Mouse (Mus musculus): Measurements from ENCODE around the gene Hist1h2bh. TPM values are rescaled to one million over a fixed set of nuclear protein-coding genes. Genes with fewer than 3 reads are reported as not detected.
"Not testable (repeated sequence)": the region's sequence is repeated elsewhere in the genome, so short reads cannot be mapped to it uniquely, and the experiment has no call there.

Gene Hist1h2bh
- 18.0 and 26.2 TPM in 2 replicates for total RNA-seq (2021)
- long read RNA-seq, experiment 1, partial matches to known transcripts = 0 of 1 reads
- long read RNA-seq, experiment 1, other reads (novel, unspliced or antisense) = 0 of 1 reads
- long read RNA-seq, experiment 2 = 0 reads

DNA sequence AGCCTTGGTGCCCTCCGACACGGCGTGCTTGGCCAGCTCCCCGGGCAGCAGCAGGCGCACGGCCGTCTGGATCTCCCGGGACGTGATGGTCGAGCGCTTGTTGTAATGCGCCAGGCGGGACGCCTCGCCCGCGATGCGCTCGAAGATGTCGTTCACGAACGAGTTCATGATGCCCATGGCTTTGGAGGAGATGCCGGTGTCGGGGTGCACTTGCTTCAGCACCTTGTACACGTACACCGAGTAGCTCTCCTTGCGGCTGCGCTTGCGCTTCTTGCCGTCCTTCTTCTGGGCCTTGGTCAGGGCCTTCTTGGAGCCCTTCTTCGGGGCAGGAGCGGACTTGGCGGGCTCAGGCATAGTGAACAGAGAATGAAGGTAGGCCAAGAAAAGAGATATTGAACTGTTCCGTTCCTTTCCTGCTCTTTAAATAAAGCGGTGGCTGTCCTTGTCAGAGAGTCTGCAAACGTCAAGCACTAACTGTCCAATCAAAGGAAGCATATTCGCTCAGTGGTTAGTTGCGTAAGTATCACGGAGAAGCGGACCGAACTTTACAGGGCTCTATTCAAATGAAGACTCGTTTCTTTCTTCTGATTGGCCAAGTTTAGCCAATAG lies at the start of gene Hist1h2bh:
Gene Hist1h2bh (minus strand): TSS at position 394 of the 609 bp plus-strand sequence.
- peak; percentile 77 for DNase-seq

- DNase-seq = no peak
Measured at GRCm38 (mm10) chr13:23592614-23593013, 49.4 kb upstream of the Hist1h2bh start.

- DNase-seq = not testable (repeated sequence)
Measured at GRCm38 (mm10) chr13:23591886-23592285, 48.7 kb upstream of the Hist1h2bh start.

DNA sequence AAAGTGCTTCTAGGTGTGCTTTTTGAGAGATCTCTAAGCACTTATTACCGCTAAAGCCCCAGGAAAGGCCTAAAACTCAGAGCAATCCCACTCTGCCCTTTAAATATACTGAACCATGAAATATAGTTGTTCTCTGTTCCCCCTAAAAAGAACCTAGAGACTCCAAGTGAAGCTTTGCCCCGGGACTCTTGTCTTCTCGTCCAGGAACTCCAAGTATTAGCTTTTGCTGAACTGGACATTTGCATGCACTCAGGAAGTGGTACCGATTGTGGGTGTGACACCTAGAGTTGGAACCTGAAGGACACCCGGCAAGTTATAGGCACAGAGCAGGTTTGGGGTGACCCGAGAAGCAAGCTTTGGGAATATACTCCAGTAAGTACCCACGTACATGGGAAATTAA lies 48.0 kb upstream of the Hist1h2bh start:
- DNase-seq = no peak

GRCm38 (mm10) chr13:23586940-23587225 lies 43.7 kb upstream of the Hist1h2bh start:
- no peak for DNase-seq

DNA sequence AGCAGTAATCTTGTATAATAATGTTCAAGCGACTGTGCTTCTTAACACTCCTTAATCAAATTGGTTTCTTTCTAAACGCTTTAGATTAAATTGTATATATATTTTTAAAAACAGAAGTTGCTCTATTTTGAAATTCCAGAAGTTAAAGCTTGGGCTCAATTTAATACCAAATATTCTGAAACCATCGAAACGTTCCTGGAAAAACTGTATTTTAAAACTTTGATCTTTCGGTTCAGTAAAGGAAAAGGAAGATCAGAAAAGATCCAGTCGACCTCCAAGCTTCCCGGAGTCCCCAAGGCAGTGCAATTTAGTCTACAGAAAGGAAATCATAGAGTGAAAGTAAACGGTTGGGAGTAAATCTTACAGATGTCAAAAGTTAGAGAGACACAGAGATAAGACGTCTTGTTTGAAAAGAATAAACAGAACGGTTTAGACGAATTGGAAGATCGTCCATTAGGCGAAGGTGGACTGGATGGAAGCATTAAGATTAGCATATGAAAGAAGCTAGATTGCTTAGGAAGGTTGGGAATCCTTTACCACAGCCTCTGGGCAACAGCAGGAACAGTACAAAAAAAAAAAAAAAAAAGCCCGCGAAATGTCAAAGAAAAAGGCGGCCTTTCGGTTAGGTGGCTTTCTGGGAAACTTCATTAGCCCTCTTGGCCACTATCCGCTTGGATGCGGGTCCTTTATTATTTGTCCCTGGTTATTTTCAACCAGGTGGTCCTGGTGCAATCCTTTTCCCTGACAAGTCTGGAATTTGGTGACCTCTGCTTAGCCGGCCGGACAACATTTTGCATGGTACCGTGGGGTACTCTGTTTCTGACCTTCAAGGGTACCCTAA lies 43.1 kb upstream of the Hist1h2bh start:
- DNase-seq = no peak

GRCm38 (mm10) chr13:23585442-23586098 lies 42.4 kb upstream of the Hist1h2bh start:
- peak; percentile 75 for DNase-seq

- DNase-seq = peak; percentile 80
Measured at GRCm38 (mm10) chr13:23585029-23585441, 41.8 kb upstream of the Hist1h2bh start.

DNA sequence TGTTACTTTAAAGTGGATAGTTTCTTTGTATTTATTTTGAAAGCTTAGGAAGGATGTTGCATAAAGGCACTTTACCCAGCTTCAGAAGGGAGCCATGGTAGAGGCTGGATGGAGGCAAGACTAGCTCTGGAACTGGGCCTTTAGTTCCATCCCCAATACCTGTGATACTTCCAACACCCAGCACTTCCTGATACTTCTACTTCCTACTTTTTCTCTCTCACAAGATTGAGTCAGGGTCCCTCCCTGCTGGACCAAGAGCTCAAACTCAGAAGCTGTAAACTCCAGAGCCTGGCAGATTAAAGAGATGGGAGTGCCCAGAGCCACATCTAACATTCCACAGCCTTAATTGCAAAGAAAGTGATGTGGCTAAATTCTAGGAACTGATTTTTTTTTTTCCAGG lies 41.1 kb upstream of the Hist1h2bh start:
- DNase-seq = peak; percentile 12

DNA sequence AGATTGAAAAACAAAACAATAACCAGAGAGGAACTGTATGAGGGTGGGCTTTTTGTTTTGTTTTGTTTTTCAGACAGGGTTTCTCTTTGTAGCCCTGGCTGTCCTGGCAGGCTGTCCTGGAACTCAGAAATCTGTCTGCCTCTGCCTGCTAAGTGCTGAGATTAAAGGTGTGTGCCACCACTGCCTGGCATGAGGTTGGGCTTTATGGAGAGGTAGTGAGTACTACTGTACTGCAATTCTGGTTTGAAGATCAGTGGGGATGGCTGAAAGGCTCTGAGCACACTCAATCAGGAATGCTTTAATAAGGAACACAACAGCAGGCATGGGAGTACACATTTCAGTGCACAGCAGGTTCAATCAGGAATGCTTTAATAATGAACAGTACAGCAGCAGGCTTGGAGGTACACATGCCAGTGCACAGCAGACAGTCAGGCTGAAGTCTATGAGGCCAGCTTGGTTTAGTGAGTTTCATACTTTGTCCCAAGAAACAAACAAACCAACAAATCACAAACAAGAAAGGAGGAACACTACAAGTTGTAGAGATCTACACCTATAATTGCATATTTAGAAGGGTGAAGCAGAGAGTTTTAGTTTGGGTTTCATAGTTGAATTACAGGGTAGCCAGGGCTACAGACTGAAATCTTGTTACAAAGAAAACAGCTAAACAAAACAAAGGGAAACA lies 40.3 kb upstream of the Hist1h2bh start:
- DNase-seq = no peak

DNA sequence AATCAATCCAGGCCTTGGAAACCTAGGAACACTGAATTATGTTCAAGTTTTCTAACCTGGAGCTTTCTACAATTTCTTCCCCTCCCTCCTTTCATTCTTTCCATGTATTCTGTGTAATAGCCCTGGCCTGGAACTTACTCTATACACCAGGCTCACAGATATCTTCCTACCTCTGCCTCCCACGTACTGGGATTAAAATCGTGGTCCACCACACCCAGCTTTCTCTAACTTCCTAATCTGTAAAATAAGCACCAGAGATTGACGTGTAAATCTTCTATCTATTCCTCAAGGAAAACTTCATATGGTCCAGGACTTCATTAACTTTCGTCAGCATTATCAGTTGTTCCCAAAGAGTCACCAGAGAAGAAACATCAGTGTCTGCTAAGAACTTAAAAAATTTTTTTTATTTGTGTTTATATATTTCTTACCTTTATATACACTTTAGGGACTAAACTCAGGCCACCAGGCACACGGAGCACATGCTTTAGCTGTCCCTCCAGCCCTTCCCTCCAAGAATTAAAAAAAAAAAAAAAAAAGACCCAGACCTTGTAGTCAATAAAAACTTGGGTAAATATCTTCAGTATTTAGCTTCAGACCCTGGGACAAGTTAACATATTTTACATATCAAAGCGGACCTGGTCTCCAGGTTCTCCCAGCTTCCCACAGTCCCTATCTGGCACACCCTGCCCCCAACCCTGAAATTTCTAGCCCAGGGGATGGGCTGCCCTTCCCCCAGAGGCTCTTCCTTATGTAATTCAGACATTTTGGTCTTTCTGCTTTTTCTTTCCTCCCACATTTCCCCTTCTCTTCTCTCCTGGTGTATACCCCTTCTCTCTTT lies 39.2 kb upstream of the Hist1h2bh start:
- DNase-seq = no peak

- DNase-seq = peak; percentile 98
Measured at GRCm38 (mm10) chr13:23581408-23582218, 38.4 kb upstream of the Hist1h2bh start, which contains the start of gene Hist1h4d. TSS of gene Hist1h4d (plus strand) at chr13:23581598.

DNA sequence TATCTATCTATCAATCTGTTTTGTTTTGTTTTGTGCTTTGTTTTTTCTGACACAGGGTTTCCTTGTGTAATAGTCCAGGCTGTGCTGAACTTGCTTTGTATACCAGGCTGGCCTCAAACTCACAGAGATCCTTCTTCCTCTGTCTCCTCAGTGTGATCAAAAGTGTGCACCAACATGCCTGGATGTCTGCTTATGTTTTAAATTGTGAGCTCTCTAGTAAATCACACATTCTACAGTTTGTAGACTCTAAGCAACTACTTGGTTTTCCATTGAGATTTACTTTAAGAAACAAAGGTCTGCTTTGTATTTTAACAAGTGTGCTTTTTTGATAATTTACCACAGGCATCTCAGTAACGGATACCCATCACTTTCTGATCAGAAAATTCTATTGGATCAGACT lies 34.6 kb upstream of the Hist1h2bh start:
- no peak for DNase-seq

DNA sequence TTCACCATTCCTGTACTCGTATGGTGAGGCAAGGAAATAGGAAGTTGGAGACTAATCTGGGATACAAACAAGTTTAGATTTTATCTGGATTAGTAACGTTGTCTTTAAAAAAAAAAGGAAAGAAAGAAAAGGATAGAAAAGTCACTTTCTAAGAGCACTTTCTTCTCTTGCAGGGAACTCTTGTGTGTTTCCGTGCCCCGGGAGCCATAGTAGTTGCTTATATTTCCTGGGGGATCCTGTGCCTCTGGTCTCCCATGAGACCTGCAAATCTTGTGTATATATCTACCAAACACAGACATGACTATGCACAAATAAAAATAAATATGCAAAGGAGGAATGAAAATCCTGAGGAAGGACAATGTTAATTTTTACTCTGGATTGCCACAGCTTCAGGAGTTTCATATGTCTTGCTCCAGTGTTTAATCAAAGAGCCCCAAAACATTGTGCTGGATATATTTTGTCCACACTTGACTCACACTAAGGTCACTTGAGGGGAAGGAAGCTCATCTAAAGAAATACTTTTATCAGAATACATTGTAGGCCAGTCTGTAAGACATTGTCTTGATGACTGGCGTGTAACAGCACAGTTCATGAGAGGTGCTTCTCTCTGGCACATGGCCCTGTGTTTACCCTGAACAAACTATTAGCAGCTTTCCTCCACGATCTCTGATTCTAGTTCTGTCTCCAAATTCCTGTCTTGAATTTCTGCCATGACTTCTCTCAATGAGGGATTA lies 33.9 kb upstream of the Hist1h2bh start:
- DNase-seq = no peak

DNA sequence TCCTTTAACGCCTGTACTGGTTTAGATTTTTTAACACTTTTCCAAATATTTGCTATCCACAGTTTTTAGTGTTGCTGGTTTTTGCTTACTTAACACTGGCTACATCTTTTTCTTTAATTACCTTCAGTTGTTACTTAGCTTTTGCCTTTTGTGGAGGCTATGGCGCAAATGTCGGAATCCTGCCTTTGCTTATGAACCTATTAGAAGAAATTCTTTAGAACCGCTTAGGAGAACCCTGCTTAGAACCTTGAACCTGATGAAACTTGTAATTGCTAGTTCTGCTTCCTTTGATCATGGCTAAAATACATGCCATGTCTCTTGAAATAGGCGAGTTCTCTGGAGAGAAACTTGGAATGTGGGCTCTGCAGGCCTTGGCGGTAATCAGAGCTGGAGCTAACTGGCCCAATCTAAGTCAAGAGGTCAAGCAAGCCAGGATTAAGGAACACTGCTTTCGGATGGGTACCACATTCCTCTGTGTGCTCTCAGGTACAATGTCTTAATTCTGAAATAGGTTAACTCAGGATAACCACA lies 33.2 kb upstream of the Hist1h2bh start:
- DNase-seq = no peak

DNA sequence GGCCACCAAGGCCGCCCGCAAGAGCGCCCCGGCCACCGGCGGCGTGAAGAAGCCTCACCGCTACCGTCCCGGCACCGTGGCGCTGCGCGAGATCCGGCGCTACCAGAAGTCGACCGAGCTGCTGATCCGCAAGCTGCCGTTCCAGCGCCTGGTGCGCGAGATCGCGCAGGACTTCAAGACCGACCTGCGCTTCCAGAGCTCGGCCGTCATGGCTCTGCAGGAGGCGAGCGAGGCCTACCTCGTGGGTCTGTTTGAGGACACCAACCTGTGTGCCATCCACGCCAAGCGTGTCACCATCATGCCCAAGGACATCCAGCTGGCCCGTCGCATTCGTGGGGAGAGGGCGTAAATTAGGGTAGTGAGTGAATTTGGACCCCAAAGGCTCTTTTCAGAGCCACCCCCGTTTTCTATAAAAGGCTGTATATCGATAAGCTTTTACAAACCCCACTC lies 32.7 kb upstream of the Hist1h2bh start:
- not testable (repeated sequence) for DNase-seq

GRCm38 (mm10) chr13:23575271-23575851 lies 32.2 kb upstream of the Hist1h2bh start, which contains the start of gene Hist1h3d:
TSS of gene Hist1h3d (plus strand) at chr13:23575763.
- DNase-seq = peak; percentile 53

DNA sequence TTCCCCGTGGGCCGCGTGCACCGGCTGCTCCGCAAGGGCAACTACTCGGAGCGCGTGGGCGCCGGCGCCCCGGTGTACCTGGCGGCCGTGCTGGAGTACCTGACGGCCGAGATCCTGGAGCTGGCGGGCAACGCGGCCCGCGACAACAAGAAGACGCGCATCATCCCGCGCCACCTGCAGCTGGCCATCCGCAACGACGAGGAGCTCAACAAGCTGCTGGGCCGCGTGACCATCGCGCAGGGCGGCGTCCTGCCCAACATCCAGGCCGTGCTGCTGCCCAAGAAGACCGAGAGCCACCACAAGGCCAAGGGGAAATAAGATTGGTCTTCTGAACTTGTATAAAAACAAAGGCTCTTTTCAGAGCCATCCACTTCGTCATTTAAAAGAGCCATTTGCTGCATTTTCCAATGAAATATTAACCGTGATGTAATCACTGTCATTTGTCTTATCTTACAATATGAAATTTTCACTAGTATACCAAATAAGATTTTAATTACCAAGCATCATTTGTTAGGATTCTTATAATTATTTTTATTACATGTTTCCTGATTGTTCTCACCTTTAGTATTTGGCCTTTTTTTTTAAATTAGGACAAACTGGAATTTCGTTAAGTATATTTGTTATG lies 31.5 kb upstream of the Hist1h2bh start:
- DNase-seq = not testable (repeated sequence)
